Mouse (Mus musculus): ENCODE measurements around the gene Zp2. TPM values are rescaled to one million over a fixed set of nuclear protein-coding genes. Genes with fewer than 3 reads are reported as not detected.

The Zp2 gene
- polyA plus RNA-seq, 1 experiment from 2014 or later: not detected

- Histone ChIP-seq H3K36me3 (ENCODE audit: control insufficient read depth, insufficient read depth, low read length) (no peaks in the 10 kb centered on the region), H3K4me2 (replicated peaks; ENCODE audit: low read depth, low read length) (no peak within 1 kb of the TSS), H3K9me3 (ENCODE audit: control insufficient read depth, low read length) (no peaks in the 10 kb centered on the region), H3K27ac (ENCODE audit: low read depth, low read length) (no peak within 1 kb of the TSS), H3K27me3 (ENCODE audit: control insufficient read depth, insufficient read depth, low read length) (no peaks in the 10 kb centered on the region), H3K4me3 (ENCODE audit: low read length) (no peak within 1 kb of the TSS), H3K4me1 (ENCODE audit: control insufficient read depth, insufficient read depth, low read length) (no peaks in the 10 kb centered on the region), H3K9ac (ENCODE audit: low read depth, low read length) (no peak within 1 kb of the TSS)
- WGBS: 88% methylated on average over 6 of the region's 6 CpGs
- no peak for ATAC-seq (ENCODE audit: low FRiP score, low TSS enrichment)
Observed at GRCm38 (mm10) chr7:120095180-120095579, 49.9 kb downstream of the Zp2 start, which contains the start of gene Dnah3. Dnah3 (minus strand) TSS chr7:120095280.

GRCm38 (mm10) chr7:120094216-120094615, 50.9 kb downstream of the Zp2 start:
- H3K27ac ChIP-seq (ENCODE audit: low read depth, low read length): no peak overlapping the region
- H3K4me3 ChIP-seq (ENCODE audit: low read length): no peak overlapping the region
- no peak overlapping the region for H3K4me2 ChIP-seq (replicated peaks; ENCODE audit: low read depth, low read length)
- no peaks in the 10 kb centered on the region for H3K9me3 ChIP-seq (ENCODE audit: control insufficient read depth, low read length)
- H3K9ac ChIP-seq (ENCODE audit: low read depth, low read length): no peak overlapping the region
- no peak for ATAC-seq (ENCODE audit: low FRiP score, low TSS enrichment)
- 93% methylated on average over 3 of the region's 3 CpGs for WGBS
- no peaks in the 10 kb centered on the region for H3K36me3 ChIP-seq (ENCODE audit: control insufficient read depth, insufficient read depth, low read length)
- no peaks in the 10 kb centered on the region for H3K27me3 ChIP-seq (ENCODE audit: control insufficient read depth, insufficient read depth, low read length)
- no peaks in the 10 kb centered on the region for H3K4me1 ChIP-seq (ENCODE audit: control insufficient read depth, insufficient read depth, low read length)

- 56% methylated on average over 5 of the region's 5 CpGs for WGBS
- Histone ChIP-seq H3K27me3 (ENCODE audit: control insufficient read depth, insufficient read depth, low read length) (no peaks in the 10 kb centered on the region), H3K9ac (ENCODE audit: low read depth, low read length) (no peak overlapping the region), H3K4me1 (ENCODE audit: control insufficient read depth, insufficient read depth, low read length) (no peaks in the 10 kb centered on the region), H3K4me3 (ENCODE audit: low read length) (no peak overlapping the region), H3K9me3 (ENCODE audit: control insufficient read depth, low read length) (no peaks in the 10 kb centered on the region), H3K27ac (ENCODE audit: low read depth, low read length) (no peak overlapping the region), H3K36me3 (ENCODE audit: control insufficient read depth, insufficient read depth, low read length) (no peaks in the 10 kb centered on the region), H3K4me2 (replicated peaks; ENCODE audit: low read depth, low read length) (no peak overlapping the region)
- ATAC-seq (ENCODE audit: low FRiP score, low TSS enrichment): no peak
Observed at GRCm38 (mm10) chr7:120093033-120093432, 52.1 kb downstream of the Zp2 start.

- H3K27me3 ChIP-seq (ENCODE audit: control insufficient read depth, insufficient read depth, low read length): no peaks in the 10 kb centered on the region
- H3K4me1 ChIP-seq (ENCODE audit: control insufficient read depth, insufficient read depth, low read length): no peaks in the 10 kb centered on the region
- WGBS: 66% methylated on average over 3 of the region's 3 CpGs
- H3K27ac ChIP-seq (ENCODE audit: low read depth, low read length): no peak overlapping the region
- no peaks in the 10 kb centered on the region for H3K36me3 ChIP-seq (ENCODE audit: control insufficient read depth, insufficient read depth, low read length)
- H3K9ac ChIP-seq (ENCODE audit: low read depth, low read length): no peak overlapping the region
- H3K9me3 ChIP-seq (ENCODE audit: control insufficient read depth, low read length): no peaks in the 10 kb centered on the region
- no peak overlapping the region for H3K4me2 ChIP-seq (replicated peaks; ENCODE audit: low read depth, low read length)
- no peak overlapping the region for H3K4me3 ChIP-seq (ENCODE audit: low read length)
- ATAC-seq (ENCODE audit: low FRiP score, low TSS enrichment): no peak
Observed at GRCm38 (mm10) chr7:120080177-120080576, 64.9 kb downstream of the Zp2 start.

Other genes starting within 250 kb of the Zp2 start
- 8.3 and 8.6 TPM in 2 replicates for gene Lyrm1, start 249.4 kb downstream of the Zp2 start, polyA plus RNA-seq (2014; fragmentation: Nextera tagmentation; extraction: Ambion mirVana)
- gene Dcun1d3, start 249.0 kb downstream of the Zp2 start, polyA plus RNA-seq (2014; fragmentation: Nextera tagmentation; extraction: Ambion mirVana): 5.6 and 5.9 TPM in 2 replicates
- 0.04 TPM in 1 of 2 replicates, not detected in the other for gene Dnah3, start 50.0 kb downstream of the Zp2 start, polyA plus RNA-seq (2014; fragmentation: Nextera tagmentation; extraction: Ambion mirVana)
- 28.6 and 30.5 TPM in 2 replicates for gene Tmem159, start 42.9 kb downstream of the Zp2 start, polyA plus RNA-seq (2014; fragmentation: Nextera tagmentation; extraction: Ambion mirVana)
- 1.2 and 1.5 TPM in 2 replicates for gene Anks4b, start 28.6 kb upstream of the Zp2 start, polyA plus RNA-seq (2014; fragmentation: Nextera tagmentation; extraction: Ambion mirVana)
- gene Crym, start 56.8 kb upstream of the Zp2 start, polyA plus RNA-seq (2014; fragmentation: Nextera tagmentation; extraction: Ambion mirVana): 88.9 and 94.2 TPM in 2 replicates
- gene Abca14, start 58.7 kb upstream of the Zp2 start, polyA plus RNA-seq (2014; fragmentation: Nextera tagmentation; extraction: Ambion mirVana): not detected in 2 replicates
- gene Abca15, start 183.4 kb upstream of the Zp2 start, polyA plus RNA-seq (2014; fragmentation: Nextera tagmentation; extraction: Ambion mirVana): not detected in 2 replicates

Measured in kidney, embryonic 14.5 days (tissue).